Comparison of ENCODE assay signal across 9 mouse cellular contexts in the genomic region with DNA sequence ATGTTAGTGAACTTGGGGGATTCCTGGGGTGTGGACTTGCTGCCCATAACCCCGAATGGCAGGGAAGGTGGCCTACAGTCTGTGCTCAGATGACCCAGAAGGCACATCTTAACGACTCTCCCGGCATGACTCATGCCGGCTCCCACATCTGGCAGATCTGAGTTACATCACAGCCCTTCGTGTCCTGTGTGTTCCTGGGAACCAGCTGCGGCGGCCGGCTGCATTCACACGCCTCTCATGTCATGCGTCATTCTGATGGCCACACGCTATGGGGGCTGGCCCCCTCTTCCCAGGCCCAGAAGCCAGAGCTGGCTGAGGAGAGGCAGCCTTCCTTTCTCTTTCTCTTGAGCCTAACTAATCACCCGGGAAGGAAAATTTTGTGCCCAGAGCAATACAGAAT.
DNase-seq lines count a peak whose midpoint lies in the region; ATAC-seq and TF ChIP-seq lines count a peak whose summit lies in the region.
"Had no signal": no experiment of that assay in that cellular context is flagged by ENCODE, and none has a peak within 500 bp of the region (broad histone marks: within the 10 kb centered on the region; RNA-seq: fewer than 3 reads in every experiment).

No protein-coding gene starts in this region.

- no peak for DNase-seq in forebrain, postnatal 0 days
- no peak for DNase-seq in forebrain, embryonic 14.5 days (ENCODE audit: low spot score)
- DNase-seq in NIH3T3 (ENCODE audit: low read depth) = peak; percentile 62
- peak; percentile 64 for DNase-seq in gastrocnemius, postnatal 10 days
- peak; percentile 68 for DNase-seq in mesoderm, embryonic 11.5 days (ENCODE audit: low read depth, low spot score)
- no peak for DNase-seq in cerebellum, adult 11 months

- H3K4me3 ChIP-seq in forebrain, postnatal 0 days (ENCODE audit: low read depth, low read length) = no peak overlapping the region
- H3K4me3 ChIP-seq in forebrain, embryonic 14.5 days (ENCODE audit: low read depth, low read length) = no peak overlapping the region
- no peak overlapping the region for H3K4me3 ChIP-seq in intestine, embryonic 15.5 days (replicated peaks)
- H3K4me3 ChIP-seq: heart, embryonic 13.5 days had no signal

- WGBS in forebrain, postnatal 0 days = 58% methylated on average over 12 of the region's 12 CpGs
- WGBS in forebrain, embryonic 14.5 days = 72% methylated on average over 12 of the region's 12 CpGs
- WGBS in intestine, embryonic 15.5 days = 39% methylated on average over 12 of the region's 12 CpGs

- H3K9ac ChIP-seq in forebrain, postnatal 0 days = no peak overlapping the region
- no peak overlapping the region for H3K9ac ChIP-seq in forebrain, embryonic 14.5 days (ENCODE audit: low read length)
- no peak overlapping the region for H3K9ac ChIP-seq in intestine, embryonic 15.5 days
- H3K9ac ChIP-seq: heart, embryonic 13.5 days had no signal

- no peaks in the 10 kb centered on the region for H3K27me3 ChIP-seq in forebrain, postnatal 0 days (ENCODE audit: insufficient read depth, low read length)
- no peaks in the 10 kb centered on the region for H3K27me3 ChIP-seq in forebrain, embryonic 14.5 days (replicated peaks; ENCODE audit: control insufficient read depth, insufficient read depth, low read length)
- no peaks in the 10 kb centered on the region for H3K27me3 ChIP-seq in intestine, embryonic 15.5 days (replicated peaks)
- H3K27me3 ChIP-seq: heart, embryonic 13.5 days had no signal

- H3K36me3 ChIP-seq in forebrain, postnatal 0 days (ENCODE audit: insufficient read depth) = no peaks in the 10 kb centered on the region
- H3K36me3 ChIP-seq in forebrain, embryonic 14.5 days (ENCODE audit: control insufficient read depth, insufficient read depth, low read length) = no peaks in the 10 kb centered on the region
- no peaks in the 10 kb centered on the region for H3K36me3 ChIP-seq in intestine, embryonic 15.5 days
- H3K36me3 ChIP-seq: heart, embryonic 13.5 days had no signal

- H3K4me1 ChIP-seq in forebrain, postnatal 0 days (ENCODE audit: insufficient read depth) = peaks cover 8% of the 10 kb centered on the region
- H3K4me1 ChIP-seq in forebrain, embryonic 14.5 days (ENCODE audit: control insufficient read depth, insufficient read depth, low read length) = peaks cover 3% of the 10 kb centered on the region; the same call in 1 of the 2 replicates
- peaks cover 12% of the 10 kb centered on the region for H3K4me1 ChIP-seq in intestine, embryonic 15.5 days (replicated peaks)

- TF ChIP-seq CTCF in forebrain, postnatal 0 days (IDR thresholded peaks at IDR 0.05; ENCODE audit: low read depth) = no peak

- no peak overlapping the region for H3K4me2 ChIP-seq in forebrain, postnatal 0 days (ENCODE audit: low read depth)
- H3K4me2 ChIP-seq in forebrain, embryonic 14.5 days (ENCODE audit: low read length) = no peak overlapping the region
- peak overlapping the region; percentile 26 for H3K4me2 ChIP-seq in intestine, embryonic 15.5 days (replicated peaks)
- H3K4me2 ChIP-seq: heart, embryonic 13.5 days had no signal

- no peaks in the 10 kb centered on the region for H3K9me3 ChIP-seq in forebrain, postnatal 0 days (ENCODE audit: low read length)
- no peaks in the 10 kb centered on the region for H3K9me3 ChIP-seq in forebrain, embryonic 14.5 days (replicated peaks; ENCODE audit: control insufficient read depth, low read length)
- no peaks in the 10 kb centered on the region for H3K9me3 ChIP-seq in intestine, embryonic 15.5 days
- H3K9me3 ChIP-seq: heart, embryonic 13.5 days had no signal

- no peak overlapping the region for H3K27ac ChIP-seq in forebrain, postnatal 0 days (ENCODE audit: low read depth, low read length)
- H3K27ac ChIP-seq in forebrain, embryonic 14.5 days (ENCODE audit: low read depth, low read length) = no peak overlapping the region
- H3K27ac ChIP-seq in intestine, embryonic 15.5 days = peak overlapping the region; percentile 45
- H3K27ac ChIP-seq: heart, embryonic 13.5 days had no signal

- peak; percentile 64 for ATAC-seq in forebrain, postnatal 0 days
- no peak for ATAC-seq in forebrain, embryonic 14.5 days
- peak; percentile 81 for ATAC-seq in intestine, embryonic 15.5 days
- no peak for ATAC-seq in cerebellum, adult (ENCODE audit: insufficient number of reproducible peaks, low FRiP score, low TSS enrichment)

Comparison
In these comparisons a context has a peak if more than half of its experiments do, and no peak if none do; other contexts are left out.
1. ATAC-seq: peak in forebrain, postnatal 0 days (single experiment) and intestine, embryonic 15.5 days (single experiment); none in forebrain, embryonic 14.5 days (single experiment) and cerebellum, adult (single experiment).
2. DNase-seq: peak in NIH3T3 (single experiment), gastrocnemius, postnatal 10 days (single experiment) and mesoderm, embryonic 11.5 days (single experiment); none in forebrain, postnatal 0 days (single experiment), forebrain, embryonic 14.5 days (single experiment) and cerebellum, adult 11 months (single experiment).